Mouse (Mus musculus) G1E-ER4 (cell line): Measurements from ENCODE around the gene Asb15. TPM values are rescaled to one million over a fixed set of nuclear protein-coding genes. Genes with fewer than 3 reads are reported as not detected.

ENCODE experiments used
- GATA1 ChIP-seq: IDR thresholded peaks from one replicate; pipeline ENCODE4 v1.8.0; 2012; ENCODE audit warnings: low read length, inconsistent platforms
- polyA plus RNA-seq: library from polyadenylated mRNA; stranded (reverse); fragments of >175 nt; gene quantifications from 2 replicates; pipeline ENCODE4 v1.2.3, GENCODE M21; 2012

The Asb15 gene
- polyA plus RNA-seq, 1 experiment: not detected

DNA sequence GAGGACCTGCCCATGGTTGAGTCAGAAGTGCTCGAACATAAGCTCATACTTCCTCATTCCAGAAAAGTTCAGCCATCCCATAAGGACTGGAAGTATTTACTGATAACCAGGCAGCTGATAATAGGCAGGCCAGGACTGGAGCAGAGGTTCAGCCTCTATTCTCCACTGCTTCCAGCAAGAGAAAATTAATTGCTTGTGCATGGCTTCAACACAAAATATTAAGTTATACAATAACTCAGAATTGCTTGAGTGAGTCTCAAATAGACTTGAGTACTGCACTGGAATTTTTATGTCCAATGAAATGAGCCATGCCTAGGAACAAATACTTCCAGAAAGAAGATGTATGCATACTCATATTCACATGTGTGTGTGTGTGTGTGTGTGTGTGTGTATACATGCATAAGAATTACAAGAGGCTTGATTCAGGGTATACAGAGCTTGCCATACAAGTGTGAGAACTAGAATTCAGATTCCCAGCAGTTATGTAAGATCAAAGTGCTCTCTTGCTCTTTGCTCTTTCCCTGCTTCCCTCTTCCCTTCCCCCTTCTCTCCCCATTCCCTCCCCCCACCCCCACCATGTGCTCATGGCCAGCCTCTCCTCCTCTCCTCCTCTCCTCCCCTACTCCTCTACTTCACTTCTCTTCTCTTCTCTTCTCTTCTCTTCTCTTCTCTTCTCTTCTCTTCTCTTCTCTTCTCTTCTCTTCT lies 18.9 kb downstream of the Asb15 start:
- no peak for TF ChIP-seq GATA1

DNA sequence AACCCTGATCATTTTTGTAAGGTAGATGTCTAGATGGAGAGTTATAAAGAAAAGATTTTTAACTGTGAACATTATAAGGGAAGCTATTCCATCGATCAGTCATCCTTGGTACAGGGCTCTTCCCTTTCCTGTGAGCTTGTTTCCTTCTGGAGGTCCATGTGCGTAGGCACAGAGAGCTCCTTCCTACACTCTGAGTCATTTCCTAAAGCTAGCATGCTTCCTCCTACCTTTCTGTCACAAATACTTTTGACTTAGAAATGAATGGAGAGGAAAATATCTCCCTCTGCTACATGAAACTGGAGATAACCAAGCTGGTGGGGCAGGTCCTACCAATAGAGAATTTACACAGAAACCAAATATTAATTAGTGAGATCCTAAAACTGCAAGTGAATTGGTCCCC lies 21.9 kb downstream of the Asb15 start:
- no peak for TF ChIP-seq GATA1

DNA sequence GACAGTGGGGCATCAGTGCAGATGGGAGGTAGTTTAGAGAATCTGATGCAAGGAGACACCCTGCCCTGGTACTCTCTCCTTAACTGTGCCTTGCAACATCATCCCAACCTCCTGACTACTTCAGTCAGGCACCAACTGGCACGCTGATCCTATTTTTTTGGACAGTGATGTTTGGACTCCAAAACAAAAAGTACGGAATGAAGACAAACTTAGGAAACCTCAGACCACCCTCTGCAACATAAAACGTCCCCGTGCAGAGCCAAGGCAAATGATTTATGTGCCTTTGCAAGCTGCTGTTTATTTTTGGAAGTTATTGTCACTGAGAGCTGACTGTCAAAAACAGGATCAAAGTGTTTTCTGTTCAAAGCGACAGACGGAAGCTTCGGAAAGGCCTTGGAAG lies 24.1 kb downstream of the Asb15 start:
- TF ChIP-seq GATA1: no peak

DNA sequence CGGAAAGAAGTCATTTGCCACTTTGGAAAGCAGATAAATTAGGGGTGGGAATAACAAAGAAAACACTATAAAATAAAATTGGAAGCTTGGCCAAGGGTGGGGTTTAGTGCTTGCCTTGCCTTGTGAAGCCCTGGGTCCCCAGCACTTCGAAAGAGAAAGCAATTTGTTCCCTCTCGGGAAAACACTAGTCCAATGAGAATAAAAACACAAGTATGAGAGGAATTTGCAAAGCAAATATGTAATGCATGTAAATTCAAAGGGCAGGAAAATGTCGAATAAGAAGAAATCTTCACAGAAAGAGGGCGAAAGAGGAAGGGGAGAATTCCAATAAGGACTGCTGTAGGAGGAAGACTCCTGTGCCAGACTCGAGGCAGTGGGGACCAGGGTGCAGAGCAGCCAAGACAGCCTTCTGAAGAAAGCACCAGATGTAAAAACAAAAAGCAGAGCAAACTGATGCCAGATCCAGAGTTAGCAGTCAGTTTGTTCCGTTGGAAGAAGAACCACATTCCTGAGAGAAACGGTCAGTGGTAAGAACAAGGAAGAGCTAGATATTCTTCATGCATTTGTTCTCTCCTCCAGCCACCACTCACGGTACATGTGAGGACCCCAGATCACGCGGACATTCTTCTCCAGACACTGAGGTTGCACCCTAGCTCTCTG lies 26.6 kb downstream of the Asb15 start:
- no peak for TF ChIP-seq GATA1

DNA sequence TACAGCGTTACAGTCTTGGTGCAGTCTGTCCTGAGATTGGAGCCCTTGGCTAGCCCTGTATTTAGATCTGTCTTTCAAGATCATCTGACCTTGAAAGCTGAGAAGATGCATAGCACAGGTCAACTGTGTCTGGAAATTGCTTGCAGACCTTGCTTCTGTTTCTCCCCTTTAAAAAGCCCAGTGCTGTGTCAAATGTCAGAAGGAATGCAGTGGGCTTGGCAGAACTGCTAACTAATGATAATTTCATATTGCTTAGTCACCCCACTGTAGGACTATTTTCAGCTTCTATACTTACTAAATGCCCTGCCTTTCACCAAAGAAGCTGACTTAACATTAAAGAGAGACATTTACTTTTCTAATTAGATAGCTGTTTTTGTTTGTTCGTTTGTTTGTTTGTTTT lies 27.5 kb downstream of the Asb15 start:
- no peak for TF ChIP-seq GATA1

DNA sequence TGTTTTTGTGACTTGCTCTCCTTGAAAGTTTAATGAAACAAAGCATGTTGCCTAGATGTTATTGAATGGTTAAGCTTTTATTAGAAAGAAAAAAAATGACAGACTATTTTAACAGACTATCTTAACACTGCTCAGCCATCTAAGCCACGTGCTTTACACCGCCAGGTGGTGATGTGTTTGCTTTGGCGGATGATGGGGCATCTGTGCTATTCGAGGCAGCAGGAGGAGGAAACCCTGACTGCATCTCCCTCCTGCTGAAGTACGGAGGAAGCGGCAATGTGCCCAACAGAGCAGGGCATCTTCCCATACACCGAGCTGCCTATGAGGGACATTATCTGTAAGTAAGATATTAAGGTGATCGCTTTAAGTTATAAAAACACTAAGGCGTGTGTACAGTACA lies 36.1 kb downstream of the Asb15 start:
- TF ChIP-seq GATA1: no peak

DNA sequence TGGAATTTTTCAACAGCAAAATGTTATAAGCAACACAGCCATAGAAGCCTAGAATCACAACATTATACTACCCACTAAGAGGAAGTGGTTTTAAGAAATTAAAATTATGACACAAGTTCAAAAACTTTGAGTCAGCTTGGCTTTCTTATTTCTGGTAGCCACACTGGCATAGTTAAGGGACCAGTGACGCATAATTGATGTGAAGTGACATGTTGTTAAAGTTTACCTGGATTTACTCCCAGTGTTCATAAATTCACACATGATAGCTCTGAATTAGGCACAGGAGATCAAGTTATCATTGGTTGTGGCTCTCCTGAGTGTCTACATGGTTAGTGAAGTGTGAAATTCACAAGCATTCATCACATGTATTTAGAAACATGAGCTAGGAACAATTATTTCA lies 36.9 kb downstream of the Asb15 start:
- TF ChIP-seq GATA1: no peak

DNA sequence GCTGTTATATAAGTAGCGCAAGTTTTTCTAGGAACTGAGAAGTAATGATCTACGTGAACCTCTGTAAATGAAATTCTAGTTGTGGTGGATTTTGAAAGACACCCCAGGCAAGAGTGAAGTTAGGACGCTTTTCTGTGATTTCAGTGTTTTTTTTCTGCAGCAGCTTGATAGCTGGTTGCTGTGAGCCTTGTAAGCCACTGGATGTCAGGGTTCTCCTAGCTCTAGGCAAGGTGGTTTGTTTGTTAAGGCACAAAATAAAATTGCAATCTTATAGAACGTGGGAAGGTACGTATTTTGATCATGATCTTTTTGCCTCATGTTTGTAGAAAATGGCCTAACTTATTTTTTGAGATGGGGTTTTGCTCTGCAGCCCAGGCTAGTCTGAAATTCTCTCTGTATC lies 41.0 kb downstream of the Asb15 start:
- no peak for TF ChIP-seq GATA1

DNA sequence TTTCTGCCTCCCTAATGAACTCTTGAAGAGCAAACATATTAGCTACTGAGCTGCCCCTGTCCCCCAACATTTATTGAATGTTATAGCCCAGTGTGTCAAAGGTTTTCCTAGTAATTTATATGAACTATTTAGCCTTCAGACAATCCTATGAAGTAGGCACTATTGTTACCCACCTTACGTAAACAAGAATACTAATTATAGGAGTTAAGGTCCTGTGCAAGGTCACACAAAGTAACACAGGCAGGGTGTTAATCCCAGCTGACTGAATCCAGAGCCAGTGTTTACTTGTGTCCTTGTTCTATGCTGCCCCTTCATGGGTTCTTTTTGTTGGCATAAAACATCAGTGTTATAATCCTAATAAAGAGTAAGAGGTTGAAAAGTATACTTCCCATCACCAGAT lies 41.8 kb downstream of the Asb15 start:
- no peak for TF ChIP-seq GATA1

DNA sequence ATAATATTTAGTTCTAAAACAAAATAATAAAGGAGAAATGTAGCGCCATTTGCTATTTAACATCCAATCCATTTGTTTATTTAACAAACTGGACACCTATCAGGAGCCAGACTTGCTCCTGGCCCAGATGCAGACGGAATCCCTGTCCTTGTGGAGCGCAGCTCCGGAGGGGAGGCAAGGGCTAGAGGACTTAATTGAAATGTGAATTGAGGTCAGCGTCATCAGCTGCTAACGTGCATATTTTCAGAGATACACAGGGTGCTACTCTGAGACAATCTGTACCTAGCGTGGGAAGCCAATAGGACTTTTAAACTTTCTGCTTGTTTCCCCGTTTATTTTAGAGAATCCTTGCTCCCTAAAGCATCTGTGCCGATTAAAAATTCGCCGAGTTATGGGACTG lies 42.3 kb downstream of the Asb15 start:
- TF ChIP-seq GATA1: no peak

DNA sequence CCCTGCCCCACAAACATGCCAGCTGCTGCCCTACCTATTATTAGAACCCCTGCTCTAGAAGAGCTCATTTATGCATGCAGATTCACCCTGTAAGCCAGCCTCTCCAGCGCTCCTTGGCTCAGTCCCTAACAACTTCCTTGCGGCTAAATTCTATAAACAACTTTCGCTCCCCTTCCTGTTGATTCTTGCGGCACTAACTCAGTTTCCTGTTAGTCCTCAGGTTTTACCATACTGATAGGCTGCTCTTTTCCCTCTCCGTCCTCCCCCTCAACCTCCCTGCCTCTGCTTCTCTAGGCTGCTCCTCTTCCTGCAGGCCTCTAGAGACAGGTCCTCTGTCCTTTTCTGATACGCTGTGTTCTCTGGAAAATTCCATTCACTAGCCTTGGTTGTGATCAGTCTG lies 43.2 kb downstream of the Asb15 start:
- TF ChIP-seq GATA1: no peak

DNA sequence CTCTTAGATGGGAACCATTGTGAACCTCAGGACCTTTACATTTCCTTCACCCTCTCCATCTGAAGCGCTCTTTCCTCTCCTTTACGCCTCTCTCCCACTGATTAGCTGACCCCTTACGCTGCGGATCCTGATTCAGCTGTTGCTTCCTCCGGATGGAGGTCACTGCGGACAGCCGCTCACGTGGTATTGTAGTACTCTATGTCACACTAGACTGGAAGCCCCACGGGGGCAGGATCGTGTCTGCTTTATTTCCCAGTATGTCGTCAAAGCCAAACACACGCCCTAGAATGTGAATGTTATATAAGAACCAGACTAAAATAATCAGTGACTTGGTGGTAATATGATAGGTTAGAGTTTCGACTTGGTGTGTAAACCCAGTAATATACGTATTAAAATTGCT lies 44.5 kb downstream of the Asb15 start:
- no peak for TF ChIP-seq GATA1

DNA sequence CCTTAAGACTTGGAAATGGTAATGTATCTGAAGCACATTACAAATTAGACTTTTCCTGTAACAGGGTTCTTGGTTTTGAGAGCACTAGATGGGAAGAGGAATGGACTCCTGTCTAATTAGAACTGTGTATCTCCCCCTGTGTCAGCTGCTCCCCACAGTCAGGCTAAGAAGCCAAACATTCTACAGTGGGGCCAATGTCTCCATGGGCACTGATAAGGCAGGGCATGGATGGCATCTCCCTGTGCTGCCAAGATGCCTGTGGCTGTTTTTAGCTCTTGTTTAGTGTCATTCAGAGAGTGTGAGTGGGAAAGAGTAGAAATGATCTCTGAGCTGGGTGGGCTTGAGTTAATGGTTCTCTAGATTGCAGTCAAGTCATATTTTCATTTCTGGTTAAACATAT lies 45.4 kb downstream of the Asb15 start:
- TF ChIP-seq GATA1: no peak

DNA sequence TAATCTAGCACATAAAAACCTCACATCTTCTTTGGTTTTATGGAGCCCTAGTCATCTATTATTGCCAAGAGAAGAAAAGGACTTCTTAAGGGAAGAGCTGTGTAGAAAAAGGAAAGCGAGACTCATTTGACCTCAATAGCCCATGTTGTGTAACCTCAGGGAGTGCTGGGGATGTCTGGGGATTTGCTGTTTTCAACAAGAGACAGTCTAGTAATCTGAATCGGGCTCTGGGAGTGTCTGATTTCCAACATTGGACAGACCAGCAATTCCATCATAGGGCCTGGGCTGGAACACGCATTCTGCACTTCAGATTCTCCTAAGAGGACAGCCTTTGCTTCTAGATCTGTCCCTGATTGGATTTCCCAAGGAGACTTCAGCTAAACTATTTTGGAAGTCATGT lies 55.5 kb downstream of the Asb15 start:
- no peak for TF ChIP-seq GATA1

DNA sequence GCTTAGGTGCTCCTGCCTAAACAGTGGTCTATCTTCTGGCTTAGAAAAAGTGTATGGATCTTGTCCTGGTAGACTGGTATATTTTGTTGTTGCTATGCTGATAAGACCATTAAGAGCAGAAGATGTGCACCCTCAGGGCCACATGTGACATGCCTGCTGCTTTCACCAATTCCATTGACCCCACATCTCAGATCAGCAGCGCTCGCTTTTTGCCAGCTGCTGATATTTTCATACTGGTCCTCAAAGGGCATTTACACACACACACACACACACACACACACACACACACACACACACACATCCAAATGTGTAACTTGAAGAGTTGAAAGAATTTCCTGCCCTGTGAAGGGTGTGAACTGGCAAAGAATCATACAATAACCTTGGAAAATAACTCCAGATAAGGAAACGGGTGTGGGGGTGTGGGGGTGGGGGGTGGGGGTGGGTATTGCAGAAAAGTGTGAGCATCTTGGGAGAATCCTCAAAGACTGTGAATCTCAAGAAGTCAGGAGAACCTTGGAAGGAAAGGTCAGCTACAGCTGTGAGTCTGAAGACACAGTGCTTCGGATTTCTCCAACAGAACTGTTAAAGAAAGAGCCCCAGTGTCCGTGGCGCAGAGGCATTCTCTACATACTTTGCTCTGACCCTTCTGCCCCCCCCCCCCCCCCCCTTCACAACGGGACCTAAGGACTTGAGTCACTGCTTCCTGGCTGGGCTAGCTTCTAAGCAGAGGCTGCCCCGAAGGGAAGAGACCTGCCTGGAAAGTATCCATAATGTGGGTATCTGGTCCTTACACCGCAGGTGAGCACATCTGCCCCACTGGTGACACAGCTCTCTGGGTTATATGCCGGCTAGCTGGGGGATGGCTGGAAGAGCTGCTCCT lies 57.7 kb downstream of the Asb15 start:
- no peak for TF ChIP-seq GATA1

DNA sequence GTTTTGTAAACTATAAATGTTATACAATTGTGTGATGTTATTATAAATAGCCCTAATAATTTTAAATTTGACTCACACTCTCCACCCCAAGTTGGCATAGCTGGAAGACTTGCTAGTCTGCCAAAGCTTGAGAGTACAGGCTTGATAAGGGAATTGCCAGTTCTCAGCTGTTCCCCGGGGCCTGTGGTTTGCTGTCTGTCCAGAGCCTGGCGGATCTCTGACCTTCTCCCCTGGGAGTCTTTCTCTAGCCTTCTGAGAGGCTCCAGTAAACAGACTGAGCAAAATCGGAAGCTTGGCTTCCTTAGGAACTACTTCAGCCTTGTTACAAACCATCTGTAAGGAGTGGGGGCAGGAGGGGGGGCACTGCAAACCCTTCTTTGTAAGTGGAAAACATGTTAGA lies 58.9 kb downstream of the Asb15 start:
- TF ChIP-seq GATA1: no peak

DNA sequence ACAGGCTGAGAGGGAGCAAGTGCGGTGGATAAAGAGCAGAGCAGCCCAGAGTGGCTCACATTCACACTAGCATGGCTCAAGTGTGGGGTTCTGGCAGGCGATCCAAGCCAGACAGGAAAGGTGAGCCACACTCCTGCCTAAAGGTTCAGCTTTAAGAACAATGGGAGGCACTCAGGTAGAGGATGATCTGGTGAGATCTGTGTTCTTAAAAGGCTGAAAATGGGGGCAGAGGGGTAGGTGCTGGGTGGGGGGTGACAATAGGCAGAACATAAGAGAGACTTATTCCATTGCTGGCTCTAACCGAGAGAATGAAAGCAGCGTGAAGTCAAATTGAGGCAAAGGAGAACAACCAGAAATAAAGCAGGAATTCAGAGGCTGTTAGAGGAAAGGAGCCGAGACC lies 62.3 kb downstream of the Asb15 start:
- TF ChIP-seq GATA1: no peak
